ENCODE assay signal across 7 mouse cellular contexts in genomic region chr10:68552556-68552955, GRCm38 (mm10).
"Had no signal": no experiment of that assay in that cellular context is flagged by ENCODE, and none has a peak within 500 bp of the region (broad histone marks: within the 10 kb centered on the region; RNA-seq: fewer than 3 reads in every experiment).

No protein-coding gene starts in this region.

- ATAC-seq: intestine, embryonic 16.5 days; liver, postnatal 0 days had no signal

- DNase-seq: kidney, adult 2 months; kidney, postnatal 25 days; liver; liver, embryonic 13.5 days; liver, postnatal 0 days; midbrain, embryonic 14.5 days had no signal
